Mouse (Mus musculus): ENCODE results near the gene Tmem150a.

- TF ChIP-seq CTCF (IDR thresholded peaks at IDR 0.05; ENCODE audit: low read depth, low read length), result no peak
- no peak for TF ChIP-seq POLR2A (IDR thresholded peaks at IDR 0.05; ENCODE audit: insufficient read depth, low read length)
Observed at GRCm38 (mm10) chr6:72345633-72346032, 9.6 kb upstream of the Tmem150a start.
